Mouse (Mus musculus) C2C12 (cell line): ENCODE measurements at regions not wholly inside any gene's neighbourhood (a gene's known extent, or its start where the extent isn't known, plus 50 kb on each side); places are given as distances from the start of the nearest gene placed in this dataset.

Source experiments
- H3K27me3 ChIP-seq: one replicate; pipeline ENCODE4 v1.6.1; 2011; ENCODE audit not compliant: control insufficient read depth, insufficient read depth, insufficient read length
- H3K36me3 ChIP-seq: one replicate; pipeline ENCODE4 v1.6.1; 2011; ENCODE audit not compliant: control insufficient read depth, insufficient read depth
- H3K4me3 ChIP-seq: one replicate; pipeline ENCODE4 v1.5.1; 2011; ENCODE audit warnings: mild to moderate bottlenecking, control low read depth; ENCODE audit not compliant: poor library complexity, insufficient read depth, severe bottlenecking
- H3K79me2 ChIP-seq: one replicate; pipeline ENCODE4 v1.6.1; 2011; ENCODE audit not compliant: control insufficient read depth, insufficient read depth
- H3K79me3 ChIP-seq: one replicate; pipeline ENCODE4 v1.6.1; 2011; ENCODE audit warnings: low read depth, control low read depth
- H3ac ChIP-seq: one replicate; pipeline ENCODE3; 2011; ENCODE audit warnings: low read depth; ENCODE audit not compliant: control insufficient read depth, insufficient read length
- CEBPB ChIP-seq: IDR thresholded peaks from one replicate; pipeline ENCODE4 v1.6.1; 2011; ENCODE audit warnings: low read depth, mild to moderate bottlenecking, control low read depth, moderate library complexity
- CTCF ChIP-seq: IDR thresholded peaks from one replicate; pipeline ENCODE4 v1.5.1; 2011; ENCODE audit not compliant: control insufficient read depth, insufficient read depth, insufficient read length
- FOSL1 ChIP-seq: IDR thresholded peaks from one replicate; pipeline ENCODE4 v1.8.0; 2011; ENCODE audit warnings: mild to moderate bottlenecking, low read length; ENCODE audit not compliant: poor library complexity, insufficient read depth, severe bottlenecking
- MAX ChIP-seq: IDR thresholded peaks from one replicate; pipeline ENCODE4 v1.6.1; 2011; ENCODE audit warnings: mild to moderate bottlenecking, control low read depth
- MYOD1 ChIP-seq: IDR thresholded peaks from one replicate; pipeline ENCODE4 v1.6.1; 2011; ENCODE audit warnings: low read depth; ENCODE audit not compliant: control insufficient read depth, insufficient read length
- MYOG ChIP-seq: IDR thresholded peaks from one replicate; pipeline ENCODE4 v1.6.1; 2011; ENCODE audit not compliant: control insufficient read depth, insufficient read length; ENCODE audit errors: extremely low read depth
- USF1 ChIP-seq: IDR thresholded peaks from one replicate; pipeline ENCODE4 v1.6.1; 2011; ENCODE audit warnings: low read depth, mild to moderate bottlenecking, control low read depth, moderate library complexity

- no peak for TF ChIP-seq MYOD1
- no peak overlapping the region for H3K4me3 ChIP-seq
- H3K27me3 ChIP-seq, result no peaks in the 10 kb centered on the region
- H3K79me2 ChIP-seq, result no peaks in the 10 kb centered on the region
- no peaks in the 10 kb centered on the region for H3K36me3 ChIP-seq
- no peak overlapping the region for H3ac ChIP-seq
- no peaks in the 10 kb centered on the region for H3K79me3 ChIP-seq
Observed at GRCm38 (mm10) chr1:13782633-13783032, 2310.5 kb downstream of the 4930444P10Rik start.

GRCm38 (mm10) chr1:13772106-13772505, 2321.0 kb downstream of the 4930444P10Rik start:
- no peaks in the 10 kb centered on the region for H3K36me3 ChIP-seq
- no peak overlapping the region for H3ac ChIP-seq
- H3K27me3 ChIP-seq, result no peaks in the 10 kb centered on the region
- H3K79me2 ChIP-seq, result no peaks in the 10 kb centered on the region
- TF ChIP-seq CEBPB, result no peak
- TF ChIP-seq MYOG, result no peak
- TF ChIP-seq MYOD1, result no peak
- no peak for TF ChIP-seq FOSL1
- no peak overlapping the region for H3K4me3 ChIP-seq
- no peaks in the 10 kb centered on the region for H3K79me3 ChIP-seq

GRCm38 (mm10) chr1:13771014-13771463, 2322.1 kb downstream of the 4930444P10Rik start:
- H3K36me3 ChIP-seq, result no peaks in the 10 kb centered on the region
- no peak overlapping the region for H3ac ChIP-seq
- H3K79me3 ChIP-seq, result no peaks in the 10 kb centered on the region
- no peaks in the 10 kb centered on the region for H3K79me2 ChIP-seq
- H3K27me3 ChIP-seq, result no peaks in the 10 kb centered on the region
- no peak overlapping the region for H3K4me3 ChIP-seq
- no peak for TF ChIP-seq MYOG
- no peak for TF ChIP-seq MAX
- TF ChIP-seq MYOD1, result no peak
- no peak for TF ChIP-seq FOSL1
- no peak for TF ChIP-seq CTCF
- TF ChIP-seq CEBPB, result no peak
- TF ChIP-seq USF1, result no peak

GRCm38 (mm10) chr1:13752479-13752878, 2338.6 kb downstream of the A830018L16Rik start:
- H3K79me2 ChIP-seq, result no peaks in the 10 kb centered on the region
- H3K79me3 ChIP-seq, result no peaks in the 10 kb centered on the region
- H3K36me3 ChIP-seq, result no peaks in the 10 kb centered on the region
- H3K4me3 ChIP-seq, result no peak overlapping the region
- TF ChIP-seq MYOD1, result no peak
- no peak for TF ChIP-seq MAX
- no peak for TF ChIP-seq USF1
- TF ChIP-seq CTCF, result no peak
- TF ChIP-seq MYOG, result no peak
- no peak for TF ChIP-seq CEBPB
- no peak for TF ChIP-seq FOSL1
- no peak overlapping the region for H3ac ChIP-seq
- H3K27me3 ChIP-seq, result no peaks in the 10 kb centered on the region

- no peak for TF ChIP-seq USF1
- TF ChIP-seq FOSL1, result no peak
- TF ChIP-seq CTCF, result no peak
- no peak for TF ChIP-seq MAX
- no peak for TF ChIP-seq CEBPB
- no peak for TF ChIP-seq MYOG
- TF ChIP-seq MYOD1, result no peak
- H3ac ChIP-seq, result no peak overlapping the region
- no peaks in the 10 kb centered on the region for H3K27me3 ChIP-seq
- no peaks in the 10 kb centered on the region for H3K79me3 ChIP-seq
- H3K4me3 ChIP-seq, result no peak overlapping the region
- H3K79me2 ChIP-seq, result no peaks in the 10 kb centered on the region
- no peaks in the 10 kb centered on the region for H3K36me3 ChIP-seq
Observed at GRCm38 (mm10) chr1:13751381-13751780, 2337.5 kb downstream of the A830018L16Rik start.
